In genomic region chr9:64341254-64341566, GRCm38 (mm10) we compare ENCODE assay signal across 8 mouse cellular contexts. TPM values are rescaled to one million over a fixed set of nuclear protein-coding genes. Genes with fewer than 3 reads are reported as not detected.
DNase-seq lines count a peak whose midpoint lies in the region; ATAC-seq and TF ChIP-seq lines count a peak whose summit lies in the region.

Gene Dis3l, minus strand, starts transcription at chr9:64341288.

- H3K27me3 ChIP-seq in lung, postnatal 0 days (replicated peaks; ENCODE audit: insufficient read depth, low read length), result no peaks in the 10 kb centered on the region
- no peaks in the 10 kb centered on the region for H3K27me3 ChIP-seq in embryonic facial prominence, embryonic 10.5 days (replicated peaks; ENCODE audit: low read depth, poor library complexity, severe bottlenecking)
- no peaks in the 10 kb centered on the region for H3K27me3 ChIP-seq in heart, embryonic 13.5 days (replicated peaks)
- H3K27me3 ChIP-seq in neural tube, embryonic 12.5 days (replicated peaks), result no peaks in the 10 kb centered on the region

- TF ChIP-seq EP300 in lung, postnatal 0 days (IDR thresholded peaks at IDR 0.05), result no peak

- no peaks in the 10 kb centered on the region for H3K9me3 ChIP-seq in lung, postnatal 0 days (ENCODE audit: low read length)
- no peaks in the 10 kb centered on the region for H3K9me3 ChIP-seq in embryonic facial prominence, embryonic 10.5 days
- H3K9me3 ChIP-seq in heart, embryonic 13.5 days, result no peaks in the 10 kb centered on the region
- no peaks in the 10 kb centered on the region for H3K9me3 ChIP-seq in neural tube, embryonic 12.5 days

- intact Hi-C loops in left cerebral cortex, postnatal 25 days (cut with DNase I), result loop anchor here (2.0 to 5.0 kb wide), 2 partner anchors 396 to 621 kb away; partner anchors contain the start of genes Ints14 and Rab11a

- H3K27ac ChIP-seq in lung, postnatal 0 days (ENCODE audit: low read length), result peak within 1 kb of the TSS; percentile 100
- peak within 1 kb of the TSS; percentile 100 for H3K27ac ChIP-seq in embryonic facial prominence, embryonic 10.5 days (replicated peaks)
- H3K27ac ChIP-seq in heart, embryonic 13.5 days (replicated peaks), result peak within 1 kb of the TSS; percentile 100
- H3K27ac ChIP-seq in neural tube, embryonic 12.5 days, result peak within 1 kb of the TSS; percentile 98

- H3K9ac ChIP-seq in lung, postnatal 0 days (replicated peaks; ENCODE audit: low read depth), result peak within 1 kb of the TSS; percentile 99
- H3K9ac ChIP-seq in heart, embryonic 13.5 days, result peak within 1 kb of the TSS; percentile 99
- peak within 1 kb of the TSS; percentile 95 for H3K9ac ChIP-seq in neural tube, embryonic 12.5 days

- no peak for DNase-seq in lung, postnatal 0 days (ENCODE audit: low spot score)
- no peak for DNase-seq in lung, postnatal 14 days
- no peak for DNase-seq in embryonic facial prominence, embryonic 10.5 days (ENCODE audit: low spot score)
- no peak for DNase-seq in left cerebral cortex, postnatal 25 days (ENCODE audit: low spot score in 2 of 2)
- DNase-seq in thymus, postnatal 25 days, result no peak
- no peak for DNase-seq in embryo, embryonic 9.5 days (ENCODE audit: extremely low spot score)

- TF ChIP-seq CTCF in lung, postnatal 0 days (IDR thresholded peaks at IDR 0.05), result no peak

- WGBS in lung, postnatal 0 days, result 5% methylated on average over 16 of the region's 16 CpGs
- 20% methylated on average over 16 of the region's 16 CpGs for WGBS in embryonic facial prominence, embryonic 10.5 days
- WGBS in heart, embryonic 13.5 days, result 11% methylated on average over 16 of the region's 16 CpGs
- 19% methylated on average over 16 of the region's 16 CpGs for WGBS in neural tube, embryonic 12.5 days

- H3K4me1 ChIP-seq in lung, postnatal 0 days (ENCODE audit: insufficient read depth, low read depth, low read length), result no peaks in the 10 kb centered on the region
- peaks cover 32% of the 10 kb centered on the region for H3K4me1 ChIP-seq in embryonic facial prominence, embryonic 10.5 days
- peaks cover 19% of the 10 kb centered on the region for H3K4me1 ChIP-seq in heart, embryonic 13.5 days
- H3K4me1 ChIP-seq in neural tube, embryonic 12.5 days, result peaks cover 11% of the 10 kb centered on the region; the same call in 1 of the 2 replicates

- peak within 1 kb of the TSS; percentile 81 for H3K4me2 ChIP-seq in lung, postnatal 0 days (replicated peaks; ENCODE audit: low read depth, low read length)
- peak within 1 kb of the TSS; percentile 73 for H3K4me2 ChIP-seq in heart, embryonic 13.5 days
- H3K4me2 ChIP-seq in neural tube, embryonic 12.5 days (replicated peaks), result peak within 1 kb of the TSS; percentile 72

- no peak for ATAC-seq in lung, postnatal 0 days
- no peak for ATAC-seq in heart, embryonic 13.5 days (ENCODE audit: extremely low read depth, insufficient number of reproducible peaks, low FRiP score, low TSS enrichment)
- ATAC-seq in neural tube, embryonic 12.5 days (ENCODE audit: low FRiP score, low read depth), result no peak

- peak within 1 kb of the TSS; percentile 68 for H3K4me3 ChIP-seq in lung, postnatal 0 days (ENCODE audit: low read depth, low read length)
- peak within 1 kb of the TSS; percentile 79 for H3K4me3 ChIP-seq in embryonic facial prominence, embryonic 10.5 days
- H3K4me3 ChIP-seq in heart, embryonic 13.5 days, result peak within 1 kb of the TSS; percentile 80
- peak within 1 kb of the TSS; percentile 59 for H3K4me3 ChIP-seq in neural tube, embryonic 12.5 days

- peaks cover 9% of the 10 kb centered on the region; the same call in 1 of the 2 replicates for H3K36me3 ChIP-seq in lung, postnatal 0 days (ENCODE audit: insufficient read depth, low read length)
- H3K36me3 ChIP-seq in embryonic facial prominence, embryonic 10.5 days (replicated peaks), result peaks cover 10% of the 10 kb centered on the region
- peaks cover 19% of the 10 kb centered on the region for H3K36me3 ChIP-seq in heart, embryonic 13.5 days
- 0 out of 2 replicates have a peak, but pooled peaks cover 3% of the 10 kb centered on the region for H3K36me3 ChIP-seq in neural tube, embryonic 12.5 days

RNA-seq across cellular contexts. Expression of gene Dis3l, which starts in this region (rescaled TPM):
- polyA plus RNA-seq in lung, postnatal 0 days (2015; fragmentation: Nextera tagmentation; extraction: Ambion mirVana), result 8.1 and 9.6 TPM in 2 replicates
- polyA plus RNA-seq in embryonic facial prominence, embryonic 10.5 days (2016; fragmentation: Nextera tagmentation; extraction: Ambion mirVana), result 20.0 and 23.1 TPM in 2 replicates
- polyA plus RNA-seq in heart, embryonic 13.5 days (2015; fragmentation: Nextera tagmentation; extraction: Ambion mirVana), result 16.2 and 18.1 TPM in 2 replicates
- total RNA-seq in left cerebral cortex, postnatal 25 days (2021), result 10 to 100 TPM; 27.7 to 31.1 TPM
- polyA plus RNA-seq in neural tube, embryonic 12.5 days (2016; fragmentation: Nextera tagmentation; extraction: Ambion mirVana), result 21.4 and 21.9 TPM in 2 replicates
